Mouse (Mus musculus) hindbrain, embryonic 12.5 days (tissue): ENCODE results near the gene Sult1b1. TPM values are rescaled to one million over a fixed set of nuclear protein-coding genes. Genes with fewer than 3 reads are reported as not detected.

Experiments
- ATAC-seq: fragments of 200-750 bp; cut with Nextera tagmentation; 2 replicates; pipeline ENCODE4 v1.8.0; 2017; ENCODE audit warnings: moderate TSS enrichment; ENCODE audit not compliant: low FRiP score
- H3K27ac ChIP-seq: fragments of 300-500 bp; sonication (generic); 2 replicates; pipeline ENCODE4 v1.5.1; 2016; ENCODE audit warnings: mild to moderate bottlenecking
- H3K27me3 ChIP-seq: fragments of 300-500 bp; sonication (generic); 2 replicates; pipeline ENCODE4 v1.6.1; 2016; ENCODE audit warnings: mild to moderate bottlenecking
- H3K36me3 ChIP-seq: fragments of 300-500 bp; sonication (generic); 2 replicates; pipeline ENCODE4 v1.6.1; 2016; ENCODE audit warnings: mild to moderate bottlenecking
- H3K4me1 ChIP-seq: fragments of 300-500 bp; sonication (generic); 2 replicates; pipeline ENCODE4 v1.6.1; 2016
- H3K4me2 ChIP-seq: fragments of 300-500 bp; sonication (generic); replicated peaks from 2 replicates; pipeline ENCODE4 v1.6.1; 2016; ENCODE audit warnings: mild to moderate bottlenecking
- H3K4me3 ChIP-seq: fragments of 300-500 bp; sonication (generic); 2 replicates; pipeline ENCODE4 v1.5.1; 2016; ENCODE audit warnings: mild to moderate bottlenecking
- H3K9ac ChIP-seq: fragments of 300-500 bp; sonication (generic); 2 replicates; pipeline ENCODE4 v1.6.1; 2016; ENCODE audit warnings: mild to moderate bottlenecking, moderate library complexity
- H3K9me3 ChIP-seq: fragments of 300-500 bp; sonication (generic); replicated peaks from 2 replicates; pipeline ENCODE4 v1.6.1; 2016; ENCODE audit warnings: mild to moderate bottlenecking
- WGBS: fragments of 180-500 bp; shearing (Covaris S2); methylation state at CpG from one replicate; pipeline ENCODE4 v1.1.7; 2016; 5-methylcytosine and 5-hydroxymethylcytosine counted together
- polyA plus RNA-seq: library from polyadenylated mRNA; unstranded; fragments of >200 nt; fragmentation: Nextera tagmentation; extraction: Ambion mirVana; gene quantifications from 2 replicates; pipeline ENCODE4 v1.2.1, GENCODE M21; 2016

Sult1b1 gene
- polyA plus RNA-seq, result not detected in 2 replicates

DNA sequence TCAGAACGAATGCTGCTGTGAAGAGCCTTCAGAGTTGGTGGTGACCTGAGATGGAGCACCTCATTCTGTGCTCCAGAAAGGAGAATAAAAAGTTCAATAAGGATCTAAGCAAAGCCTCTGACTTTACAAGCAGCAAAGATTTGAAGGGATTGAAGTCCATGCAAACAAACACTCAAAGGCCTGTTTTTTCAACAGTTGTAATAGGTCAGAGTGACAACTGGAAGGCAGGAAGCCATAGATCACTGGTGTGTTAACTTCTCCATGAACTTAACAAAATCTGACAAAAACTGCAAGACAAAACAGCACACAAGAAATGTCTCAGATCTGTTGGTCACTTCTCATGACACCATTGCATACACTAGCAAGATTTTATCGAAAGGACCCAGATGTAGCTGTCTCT lies at the start of gene Sult1b1:
TSS of gene Sult1b1 (minus strand) at position 85 of the 400 bp plus-strand sequence.
- no peaks in the 10 kb centered on the region for H3K4me1 ChIP-seq
- H3K9me3 ChIP-seq, result no peaks in the 10 kb centered on the region
- no peaks in the 10 kb centered on the region for H3K36me3 ChIP-seq
- H3K4me3 ChIP-seq, result no peak within 1 kb of the TSS
- no peak within 1 kb of the TSS for H3K9ac ChIP-seq
- H3K4me2 ChIP-seq, result no peak within 1 kb of the TSS
- H3K27ac ChIP-seq, result no peak within 1 kb of the TSS
- ATAC-seq, result no peak
- H3K27me3 ChIP-seq, result no peaks in the 10 kb centered on the region
- WGBS, result 91% methylated on average over 2 of the region's 2 CpGs

DNA sequence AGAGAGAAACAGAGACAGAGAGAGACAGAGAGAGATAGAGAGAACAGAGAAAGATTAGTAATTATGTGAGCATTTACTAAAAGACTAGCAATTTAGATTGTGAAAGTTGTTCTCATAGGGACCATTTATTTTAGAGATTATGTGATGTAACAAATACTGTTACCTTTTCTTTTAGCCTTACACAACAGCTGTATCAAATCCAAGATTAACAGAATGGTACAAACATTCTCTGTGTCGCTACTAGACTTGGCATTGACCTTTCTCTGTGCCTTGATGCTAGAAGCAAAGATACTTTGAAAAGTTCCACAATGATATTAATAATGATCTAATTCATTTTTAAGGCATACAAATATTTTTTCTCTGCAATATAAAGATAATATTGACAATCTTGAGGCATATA lies 42.4 kb upstream of the Sult1b1 start:
- Histone ChIP-seq H3K9me3 (no peaks in the 10 kb centered on the region), H3K4me1 (no peaks in the 10 kb centered on the region), H3K4me3 (no peak overlapping the region), H3K27me3 (no peaks in the 10 kb centered on the region), H3K4me2 (no peak overlapping the region), H3K36me3 (no peaks in the 10 kb centered on the region), H3K9ac (no peak overlapping the region), H3K27ac (no peak overlapping the region)
- 83% methylated on average over 1 of the region's 1 CpGs for WGBS
- ATAC-seq, result no peak

DNA sequence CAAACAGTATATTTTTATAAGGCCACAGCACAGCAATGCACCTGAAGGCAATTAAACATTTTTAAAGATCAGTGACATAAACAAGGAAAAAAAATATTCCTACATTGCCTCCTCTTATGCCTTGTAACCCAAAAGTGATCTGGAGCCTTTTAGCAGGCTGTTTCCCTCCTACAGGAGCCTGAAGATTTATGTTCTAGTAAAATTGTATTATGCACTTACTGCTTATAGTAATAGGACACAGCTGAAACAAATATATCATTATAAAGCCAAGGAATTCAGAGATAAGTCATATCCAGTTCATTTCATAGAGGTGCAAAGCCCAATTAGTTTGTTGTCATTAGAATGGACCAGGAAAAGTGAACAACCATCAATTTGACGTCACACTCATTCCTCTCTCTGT lies 36.2 kb upstream of the Sult1b1 start:
- no peaks in the 10 kb centered on the region for H3K9me3 ChIP-seq
- H3K9ac ChIP-seq, result no peak overlapping the region
- ATAC-seq, result no peak
- H3K4me3 ChIP-seq, result no peak overlapping the region
- no peaks in the 10 kb centered on the region for H3K4me1 ChIP-seq
- no peak overlapping the region for H3K4me2 ChIP-seq
- no peaks in the 10 kb centered on the region for H3K36me3 ChIP-seq
- WGBS, result 58% methylated on average over 1 of the region's 1 CpGs
- H3K27ac ChIP-seq, result no peak overlapping the region
- H3K27me3 ChIP-seq, result no peaks in the 10 kb centered on the region

DNA sequence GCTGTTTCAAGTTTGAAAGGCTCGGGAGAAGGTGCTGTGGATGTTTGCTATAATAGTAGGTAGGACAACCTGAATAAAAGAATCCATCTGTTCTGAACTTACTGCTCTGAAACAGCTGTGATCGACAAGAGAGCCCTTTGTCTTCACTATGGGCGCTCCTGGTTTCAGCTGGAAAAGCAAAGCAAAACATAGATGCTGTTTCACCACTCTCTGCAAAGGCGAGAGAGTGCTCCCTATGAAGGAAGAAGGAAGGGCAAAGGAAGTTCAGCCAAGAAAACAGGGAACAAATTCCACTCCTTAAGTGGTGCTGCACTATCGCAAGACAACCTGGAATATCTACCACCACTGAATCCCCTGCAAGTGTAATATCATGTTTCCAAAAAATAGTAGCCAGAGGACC lies 35.5 kb upstream of the Sult1b1 start:
- Histone ChIP-seq H3K4me3 (no peak overlapping the region), H3K36me3 (no peaks in the 10 kb centered on the region), H3K27me3 (no peaks in the 10 kb centered on the region), H3K9ac (no peak overlapping the region), H3K4me2 (no peak overlapping the region), H3K9me3 (no peaks in the 10 kb centered on the region), H3K27ac (no peak overlapping the region), H3K4me1 (no peaks in the 10 kb centered on the region)
- WGBS, result 56% methylated on average over 5 of the region's 5 CpGs
- ATAC-seq, result no peak

DNA sequence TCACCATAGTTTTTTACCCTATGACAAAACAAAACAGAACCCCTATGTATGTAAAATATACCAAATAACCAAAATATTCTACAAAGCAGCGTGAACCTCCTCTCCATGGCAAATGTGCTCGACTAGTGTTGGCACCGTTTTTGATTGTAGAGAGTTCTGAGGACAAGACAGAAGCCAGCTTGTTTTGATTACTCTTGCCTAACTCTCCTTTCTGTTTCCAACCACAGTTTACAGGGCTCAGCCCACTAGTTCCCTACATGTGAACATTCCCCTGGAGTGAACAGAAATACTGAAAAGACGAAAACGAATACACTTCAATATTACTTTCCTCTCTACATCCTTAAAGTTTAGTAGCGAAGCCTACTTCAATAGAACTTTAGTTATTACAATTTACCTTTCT lies 34.8 kb upstream of the Sult1b1 start:
- WGBS, result 81% methylated on average over 6 of the region's 6 CpGs
- no peak overlapping the region for H3K4me3 ChIP-seq
- H3K27ac ChIP-seq, result no peak overlapping the region
- H3K36me3 ChIP-seq, result no peaks in the 10 kb centered on the region
- H3K4me2 ChIP-seq, result no peak overlapping the region
- H3K4me1 ChIP-seq, result no peaks in the 10 kb centered on the region
- H3K9me3 ChIP-seq, result no peaks in the 10 kb centered on the region
- H3K27me3 ChIP-seq, result no peaks in the 10 kb centered on the region
- ATAC-seq, result no peak
- H3K9ac ChIP-seq, result no peak overlapping the region

DNA sequence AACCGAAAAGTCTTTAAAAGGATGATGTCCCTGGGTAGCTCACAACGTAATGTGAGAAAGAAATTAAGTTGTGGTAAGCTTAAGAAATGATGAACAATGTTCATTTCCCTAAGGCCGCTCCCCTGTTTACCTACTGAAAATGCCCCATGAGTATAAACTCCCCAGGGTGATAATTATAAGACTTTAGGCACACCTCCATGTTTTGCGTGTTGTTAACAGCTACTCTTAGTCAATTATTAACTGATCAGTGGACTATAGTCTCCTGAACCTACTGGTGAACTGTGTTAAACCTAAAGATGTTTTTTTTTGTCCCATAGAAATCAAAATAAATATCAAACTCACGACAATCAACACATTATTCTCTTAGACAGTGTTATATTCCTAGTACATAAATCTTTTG lies 30.9 kb upstream of the Sult1b1 start, which contains the start of gene Sult1d1:
TSS of gene Sult1d1 (minus strand) at position 183 of the 400 bp plus-strand sequence.
- Histone ChIP-seq H3K4me3 (no peak within 1 kb of the TSS), H3K36me3 (no peaks in the 10 kb centered on the region), H3K4me1 (no peaks in the 10 kb centered on the region), H3K9ac (no peak within 1 kb of the TSS), H3K27me3 (no peaks in the 10 kb centered on the region), H3K4me2 (no peak within 1 kb of the TSS), H3K27ac (no peak within 1 kb of the TSS), H3K9me3 (no peaks in the 10 kb centered on the region)
- 87% methylated on average over 5 of the region's 5 CpGs for WGBS
- ATAC-seq, result no peak

DNA sequence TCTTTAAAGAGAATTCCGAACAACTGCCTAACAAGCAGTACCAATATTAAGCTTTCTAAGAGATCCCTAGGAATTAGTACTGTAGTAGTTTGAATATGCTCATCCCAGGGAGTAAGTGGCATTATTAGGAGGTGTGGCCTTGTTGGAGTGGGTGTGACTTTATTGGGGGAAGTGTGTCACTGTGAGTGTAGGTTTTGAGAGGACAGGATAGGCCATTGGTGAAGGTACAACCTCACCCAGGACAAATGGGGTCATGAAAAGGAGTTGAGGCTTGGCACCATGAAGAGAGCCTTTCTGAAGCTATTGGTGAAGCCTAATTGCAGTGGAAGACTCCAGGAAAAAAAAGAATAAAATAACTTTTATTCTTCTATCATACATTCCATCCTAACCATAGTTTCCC lies 29.3 kb upstream of the Sult1b1 start:
- no peaks in the 10 kb centered on the region for H3K9me3 ChIP-seq
- H3K27ac ChIP-seq, result no peak overlapping the region
- WGBS, result 84% methylated on average over 1 of the region's 1 CpGs
- no peak overlapping the region for H3K4me3 ChIP-seq
- no peak overlapping the region for H3K9ac ChIP-seq
- no peaks in the 10 kb centered on the region for H3K4me1 ChIP-seq
- H3K36me3 ChIP-seq, result no peaks in the 10 kb centered on the region
- H3K27me3 ChIP-seq, result no peaks in the 10 kb centered on the region
- H3K4me2 ChIP-seq, result no peak overlapping the region
- no peak for ATAC-seq

DNA sequence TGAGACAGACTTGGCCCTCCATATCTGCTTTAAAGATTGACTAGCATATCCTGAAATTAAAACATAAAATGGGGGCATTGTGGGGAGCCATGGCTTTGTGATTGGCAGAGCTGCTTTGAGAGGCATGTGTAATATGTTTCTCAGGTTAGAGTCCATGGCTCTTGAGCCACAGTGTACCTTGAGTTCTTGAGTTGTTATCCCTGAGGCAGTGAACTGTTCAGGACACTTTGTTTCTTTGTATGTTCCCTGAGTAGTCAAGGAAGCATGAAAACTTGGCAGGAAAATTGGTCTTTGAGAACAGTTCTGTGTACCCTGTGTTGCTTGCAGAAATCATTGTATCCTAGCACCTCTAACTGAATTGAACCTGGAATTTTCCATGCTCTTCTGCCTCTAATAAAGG lies 25.0 kb upstream of the Sult1b1 start:
- H3K9me3 ChIP-seq, result no peaks in the 10 kb centered on the region
- no peak overlapping the region for H3K9ac ChIP-seq
- ATAC-seq, result no peak
- H3K4me2 ChIP-seq, result no peak overlapping the region
- H3K4me3 ChIP-seq, result no peak overlapping the region
- no peaks in the 10 kb centered on the region for H3K27me3 ChIP-seq
- no peaks in the 10 kb centered on the region for H3K36me3 ChIP-seq
- H3K27ac ChIP-seq, result no peak overlapping the region
- no peaks in the 10 kb centered on the region for H3K4me1 ChIP-seq

DNA sequence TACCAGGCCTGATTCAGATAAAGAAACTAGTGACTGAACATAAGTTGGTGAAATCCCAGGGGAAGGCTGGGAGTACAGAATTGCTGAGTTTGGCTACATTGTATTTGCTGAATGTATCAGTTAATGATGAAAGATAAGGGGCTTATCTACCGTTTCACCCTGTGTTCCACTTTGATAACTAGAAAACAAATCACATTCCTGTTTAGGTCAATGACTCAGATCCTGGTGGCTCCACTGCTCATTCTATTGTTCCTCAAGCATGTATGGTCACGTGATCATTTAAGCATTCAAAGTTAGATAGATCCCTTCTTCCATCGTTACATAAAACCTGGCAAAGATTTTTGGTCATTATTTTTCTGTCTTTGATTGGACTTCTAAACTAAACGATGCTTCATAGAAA lies 24.5 kb upstream of the Sult1b1 start:
- Histone ChIP-seq H3K4me1 (no peaks in the 10 kb centered on the region), H3K9ac (no peak overlapping the region), H3K4me2 (no peak overlapping the region), H3K4me3 (no peak overlapping the region), H3K27ac (no peak overlapping the region), H3K36me3 (no peaks in the 10 kb centered on the region), H3K27me3 (no peaks in the 10 kb centered on the region), H3K9me3 (no peaks in the 10 kb centered on the region)
- no peak for ATAC-seq
- 76% methylated on average over 4 of the region's 4 CpGs for WGBS

DNA sequence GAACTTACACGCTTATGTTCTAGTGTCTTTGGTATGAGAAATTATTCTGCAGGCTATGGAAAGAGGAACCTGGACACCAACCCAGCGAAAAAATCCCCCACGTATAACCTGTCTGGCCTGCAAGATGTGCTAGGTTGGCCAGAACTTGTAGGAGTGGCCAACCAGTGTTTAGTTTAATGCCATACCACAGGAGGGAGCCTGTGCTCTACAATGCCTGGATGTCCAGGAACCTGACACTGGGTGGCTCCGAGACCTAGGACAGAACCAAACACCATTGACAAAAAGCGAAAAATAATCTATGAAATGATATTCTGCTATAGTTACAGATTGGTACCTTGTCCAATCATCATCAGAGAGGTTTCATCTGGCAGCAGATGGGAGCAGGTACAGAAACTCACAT lies 22.1 kb upstream of the Sult1b1 start:
- WGBS, result 74% methylated on average over 5 of the region's 5 CpGs
- H3K4me2 ChIP-seq, result no peak overlapping the region
- no peaks in the 10 kb centered on the region for H3K9me3 ChIP-seq
- no peak for ATAC-seq
- no peaks in the 10 kb centered on the region for H3K27me3 ChIP-seq
- no peak overlapping the region for H3K27ac ChIP-seq
- H3K4me3 ChIP-seq, result no peak overlapping the region
- H3K9ac ChIP-seq, result no peak overlapping the region
- H3K36me3 ChIP-seq, result no peaks in the 10 kb centered on the region
- H3K4me1 ChIP-seq, result no peaks in the 10 kb centered on the region

DNA sequence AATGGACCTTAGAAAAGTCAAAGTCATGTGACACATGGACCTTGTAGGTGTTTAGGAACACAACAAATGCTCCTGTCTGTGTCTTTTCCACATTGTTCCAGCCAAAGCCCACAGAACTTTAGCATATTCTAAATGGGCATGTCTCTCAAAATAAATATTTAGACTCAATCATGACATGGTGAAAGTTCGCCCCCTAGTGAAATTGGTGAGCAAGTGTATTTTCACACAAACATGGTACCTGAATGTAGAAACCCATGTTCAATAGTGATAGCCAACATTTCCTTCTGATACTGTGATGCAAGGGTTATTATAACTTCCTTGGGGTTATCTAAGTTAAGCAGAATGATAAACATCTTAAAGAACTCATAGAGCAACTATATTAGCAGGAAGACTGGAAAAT lies 12.9 kb upstream of the Sult1b1 start:
- ATAC-seq, result no peak
- Histone ChIP-seq H3K27me3 (no peaks in the 10 kb centered on the region), H3K36me3 (no peaks in the 10 kb centered on the region), H3K4me1 (no peaks in the 10 kb centered on the region), H3K9me3 (no peaks in the 10 kb centered on the region), H3K27ac (no peak overlapping the region), H3K9ac (no peak overlapping the region), H3K4me2 (no peak overlapping the region), H3K4me3 (no peak overlapping the region)
- 23% methylated on average over 1 of the region's 1 CpGs for WGBS

DNA sequence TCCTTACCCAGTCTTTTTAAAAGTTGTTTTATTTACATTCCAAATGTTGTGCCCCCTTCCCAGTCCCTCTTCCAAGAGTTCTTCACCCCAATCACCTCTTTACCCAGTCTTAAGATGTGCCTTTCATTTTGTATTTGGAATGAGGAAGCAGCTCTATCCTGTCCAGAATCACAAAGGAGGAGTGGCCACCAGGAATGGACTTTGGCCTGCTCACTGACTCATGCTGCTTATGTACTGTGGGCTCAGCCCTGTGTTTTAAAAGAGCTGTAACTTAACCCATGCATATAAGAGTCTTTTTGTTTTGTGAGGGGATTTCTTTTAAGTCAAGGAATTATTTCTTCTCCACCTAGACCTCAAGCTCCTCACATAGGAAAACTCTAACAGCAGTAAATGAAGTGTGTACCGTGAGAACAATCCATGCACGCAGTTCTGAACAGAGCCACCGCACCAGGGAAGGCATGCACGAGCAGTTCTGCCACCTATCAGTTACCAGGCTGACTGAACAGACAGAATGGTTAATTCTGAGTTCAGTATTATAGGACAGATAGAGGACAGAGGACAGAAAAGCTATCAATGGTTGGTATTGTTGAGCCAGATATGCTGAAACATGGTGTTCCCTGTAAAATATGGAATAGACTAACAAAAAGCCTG lies 1.9 kb downstream of the Sult1b1 start:
- WGBS, result 60% methylated on average over 4 of the region's 4 CpGs
- Histone ChIP-seq H3K9me3 (no peaks in the 10 kb centered on the region), H3K9ac (no peak overlapping the region), H3K4me1 (no peaks in the 10 kb centered on the region), H3K27ac (no peak overlapping the region), H3K4me2 (no peak overlapping the region), H3K36me3 (no peaks in the 10 kb centered on the region), H3K27me3 (no peaks in the 10 kb centered on the region), H3K4me3 (no peak overlapping the region)
- ATAC-seq, result no peak

DNA sequence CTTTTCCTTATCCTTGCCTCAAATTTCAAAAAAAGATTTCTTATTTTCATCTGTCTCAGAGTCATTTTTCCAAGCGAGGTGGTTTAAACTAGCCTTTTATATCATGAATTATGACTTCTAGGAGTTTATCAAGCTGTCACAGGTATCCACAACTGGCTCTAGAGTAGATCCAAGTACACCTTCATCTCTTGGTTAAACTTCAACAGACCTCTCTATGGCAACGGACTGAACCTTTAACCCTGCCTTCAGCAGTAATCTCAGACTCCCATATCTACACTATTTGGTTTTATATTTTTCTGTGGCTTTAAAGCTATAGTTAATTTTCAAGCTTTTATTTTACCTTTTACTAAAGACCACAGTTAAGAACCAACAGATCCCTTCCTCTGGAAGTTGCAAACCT lies 5.7 kb downstream of the Sult1b1 start:
- Histone ChIP-seq H3K27me3 (no peaks in the 10 kb centered on the region), H3K9ac (no peak overlapping the region), H3K4me1 (no peaks in the 10 kb centered on the region), H3K27ac (no peak overlapping the region), H3K36me3 (no peaks in the 10 kb centered on the region), H3K4me2 (no peak overlapping the region), H3K9me3 (no peaks in the 10 kb centered on the region), H3K4me3 (no peak overlapping the region)
- WGBS, result 82% methylated on average over 2 of the region's 2 CpGs
- ATAC-seq, result no peak
